Mouse (Mus musculus) frontal cortex, postnatal 10 days (tissue): ENCODE measurements at regions not wholly inside any gene's neighbourhood (a gene's known extent, or its start where the extent isn't known, plus 50 kb on each side); places are given as distances from the start of the nearest gene placed in this dataset.
"Not testable (repeated sequence)": the region's sequence is repeated elsewhere in the genome, so short reads cannot be mapped to it uniquely, and the experiment has no call there.

Experiments
- DNase-seq, 2 experiments: peaks; one replicate each; pipeline ENCODE4 v3.0.0; 2022; ENCODE audit warnings: low spot score in 2 of 2, mixed read lengths in 1 of 2

DNA sequence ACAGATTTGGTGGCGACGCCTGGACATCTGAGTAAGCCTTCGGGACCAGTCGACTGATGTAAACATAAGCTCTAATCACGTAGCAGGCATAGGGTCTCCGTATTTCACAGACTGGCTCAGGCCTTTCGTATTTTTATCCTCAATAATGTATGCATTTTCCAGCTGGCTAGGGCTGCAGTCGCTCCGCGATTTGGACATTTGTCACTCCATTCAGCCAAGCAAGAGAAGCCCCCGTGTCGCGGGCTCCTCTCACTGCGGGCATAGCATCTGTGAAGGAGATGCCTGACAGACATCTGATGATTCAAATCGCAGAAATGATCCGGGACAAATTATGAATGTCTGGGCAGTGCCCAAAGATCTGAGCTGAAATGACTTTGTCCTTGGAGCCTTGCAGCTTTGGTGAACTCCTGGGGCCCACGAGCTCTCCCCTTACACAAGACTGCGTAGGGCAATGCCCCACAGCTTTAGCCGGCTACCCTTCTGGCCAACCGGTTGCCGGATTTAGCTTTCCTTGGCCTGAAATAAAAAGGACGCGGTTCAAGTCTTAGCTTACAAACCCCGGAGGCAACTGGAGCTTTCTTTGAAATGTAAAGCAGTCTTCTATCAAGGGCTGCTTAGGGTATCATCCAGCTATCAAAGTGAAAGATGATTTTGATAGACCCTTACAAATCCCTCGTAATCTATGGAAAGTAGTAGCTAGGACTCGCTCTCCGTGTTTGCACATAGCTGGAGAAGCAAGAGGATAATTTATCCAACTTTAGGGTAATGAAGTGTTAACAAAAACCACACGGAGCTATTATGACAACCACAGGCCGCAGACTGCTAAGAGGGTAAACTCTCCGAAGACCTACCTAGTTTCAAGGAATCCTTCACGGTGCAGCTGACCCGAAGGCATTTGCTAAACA, 270.6 kb downstream of the Etnk1 start:
- no peak for DNase-seq

DNA sequence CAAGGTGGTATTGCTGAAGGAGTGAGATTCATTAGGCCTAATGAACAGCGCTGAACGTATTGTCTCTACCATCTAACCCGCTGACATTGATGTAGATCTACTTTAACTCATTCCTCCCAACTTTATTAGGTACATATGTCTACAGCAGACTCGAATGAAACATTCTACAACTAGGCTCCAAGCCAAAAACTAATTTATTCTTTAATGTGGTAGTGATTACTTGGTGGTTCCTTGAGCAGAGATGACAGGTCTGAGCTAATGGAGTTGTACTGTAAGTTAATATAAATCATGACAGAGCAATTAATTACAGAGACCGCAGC, 271.2 kb downstream of the Etnk1 start:
- DNase-seq = no peak

DNA sequence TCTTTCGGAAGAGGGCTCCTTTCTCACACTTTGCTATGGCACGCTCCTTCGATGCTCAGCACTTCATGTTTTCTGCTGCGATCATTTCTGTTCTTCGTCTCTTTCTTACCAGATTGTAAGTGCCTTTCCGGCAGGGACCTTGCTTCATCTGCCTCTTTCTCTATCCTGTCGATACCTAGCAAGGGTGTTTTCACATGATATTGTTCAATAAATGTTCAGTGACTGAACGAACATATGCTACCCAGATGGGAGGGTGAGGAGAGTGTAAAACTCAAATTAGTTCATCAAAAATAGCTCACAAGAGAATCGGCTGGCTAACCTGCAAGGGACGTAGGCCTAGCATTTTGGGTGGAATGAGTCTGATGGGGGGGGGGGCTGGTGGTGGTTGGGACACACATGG, 272.5 kb downstream of the Etnk1 start:
- no peak for DNase-seq

DNA sequence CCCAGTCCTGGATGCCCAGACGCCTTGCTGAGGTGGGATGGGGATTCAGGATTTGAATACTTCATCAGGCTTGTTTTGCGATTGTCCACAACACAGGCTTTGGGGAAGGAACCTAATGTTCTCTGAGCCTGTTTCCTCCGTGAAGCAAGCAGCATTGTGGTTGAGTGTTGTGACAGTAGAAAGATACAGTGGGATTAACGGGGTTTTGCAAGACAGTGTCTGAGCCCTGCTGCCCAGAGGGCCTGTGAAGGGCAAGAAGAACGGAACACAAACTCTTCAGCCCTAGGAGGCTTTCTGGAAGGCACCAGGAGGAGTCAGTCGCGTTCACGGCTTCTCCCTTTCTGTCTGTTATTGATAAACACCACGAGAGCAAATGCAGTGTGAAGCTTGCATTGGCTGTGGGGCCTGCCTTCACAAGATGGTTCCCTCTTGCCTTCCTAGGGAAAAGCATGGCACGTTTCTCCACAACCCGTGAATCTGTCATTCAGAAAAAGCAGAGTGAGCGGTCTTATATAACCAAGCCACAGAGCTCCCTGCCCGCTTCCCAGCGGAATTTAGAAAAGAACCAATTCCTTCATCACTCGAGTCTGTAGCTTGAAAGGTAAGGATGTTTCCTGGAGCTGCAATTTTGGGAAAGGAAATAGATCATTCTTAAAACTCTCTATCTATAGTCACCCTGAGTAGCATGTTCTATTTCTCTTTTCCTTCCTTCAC, 273.4 kb downstream of the Etnk1 start:
- DNase-seq = no peak

DNA sequence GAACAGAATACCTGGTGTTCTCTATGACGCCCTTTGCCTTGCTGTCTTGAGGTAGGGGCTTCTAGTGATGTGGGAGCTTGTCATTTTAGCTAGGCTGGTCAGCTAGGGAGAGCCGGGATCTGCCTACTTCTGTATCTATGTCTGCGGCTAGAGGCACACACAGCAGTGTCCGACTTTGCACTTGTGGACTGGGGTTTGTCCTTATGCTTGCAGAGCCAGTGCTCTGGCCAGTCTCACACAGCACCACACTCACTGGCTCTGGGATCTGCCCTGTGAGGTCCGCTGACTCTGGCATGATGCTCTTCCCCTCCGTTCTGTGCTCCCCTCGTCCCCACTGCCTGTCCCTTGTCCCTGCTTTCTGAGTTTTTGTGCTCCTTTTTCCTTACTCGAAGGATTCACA, 275.3 kb downstream of the Etnk1 start:
- DNase-seq = no peak

DNA sequence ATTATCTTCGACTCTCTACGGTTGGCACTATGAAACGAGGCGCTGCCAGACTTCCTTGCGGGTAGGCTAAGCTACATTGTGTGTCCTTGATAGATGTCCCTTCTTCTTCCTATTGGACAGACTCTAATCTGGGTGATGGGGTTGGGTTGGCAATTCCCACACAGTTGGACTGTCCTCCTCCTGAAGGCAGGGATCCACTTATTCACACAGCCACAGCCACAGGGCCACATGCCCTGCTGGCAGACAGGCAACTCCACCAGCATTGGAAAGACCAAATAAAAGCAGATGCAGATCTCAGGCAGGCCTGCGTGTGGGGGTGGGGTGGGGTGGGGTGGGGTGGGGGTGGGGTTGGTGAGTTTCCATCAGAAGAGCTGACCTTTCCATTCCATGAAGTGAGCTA, 276.4 kb downstream of the Etnk1 start:
- DNase-seq = no peak

DNA sequence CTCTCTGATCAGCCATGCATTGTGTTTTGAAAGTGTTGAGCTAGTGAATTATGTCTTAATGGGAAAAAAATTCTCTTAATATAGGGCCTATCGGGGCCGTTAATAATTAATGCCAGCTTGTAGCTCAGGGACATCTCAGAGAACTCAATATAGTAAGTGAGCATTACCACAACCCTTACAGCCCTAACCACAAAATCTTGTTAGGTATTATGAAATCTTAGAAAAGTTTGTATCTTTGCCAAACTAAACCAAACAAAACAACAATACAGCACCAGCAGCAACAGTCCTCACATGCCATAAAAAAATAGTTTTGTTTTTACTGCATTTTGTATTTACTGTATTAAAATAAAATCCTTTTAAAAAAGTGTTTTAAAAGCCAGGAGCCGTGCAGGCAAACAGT, 277.8 kb downstream of the Etnk1 start:
- DNase-seq = no peak

DNA sequence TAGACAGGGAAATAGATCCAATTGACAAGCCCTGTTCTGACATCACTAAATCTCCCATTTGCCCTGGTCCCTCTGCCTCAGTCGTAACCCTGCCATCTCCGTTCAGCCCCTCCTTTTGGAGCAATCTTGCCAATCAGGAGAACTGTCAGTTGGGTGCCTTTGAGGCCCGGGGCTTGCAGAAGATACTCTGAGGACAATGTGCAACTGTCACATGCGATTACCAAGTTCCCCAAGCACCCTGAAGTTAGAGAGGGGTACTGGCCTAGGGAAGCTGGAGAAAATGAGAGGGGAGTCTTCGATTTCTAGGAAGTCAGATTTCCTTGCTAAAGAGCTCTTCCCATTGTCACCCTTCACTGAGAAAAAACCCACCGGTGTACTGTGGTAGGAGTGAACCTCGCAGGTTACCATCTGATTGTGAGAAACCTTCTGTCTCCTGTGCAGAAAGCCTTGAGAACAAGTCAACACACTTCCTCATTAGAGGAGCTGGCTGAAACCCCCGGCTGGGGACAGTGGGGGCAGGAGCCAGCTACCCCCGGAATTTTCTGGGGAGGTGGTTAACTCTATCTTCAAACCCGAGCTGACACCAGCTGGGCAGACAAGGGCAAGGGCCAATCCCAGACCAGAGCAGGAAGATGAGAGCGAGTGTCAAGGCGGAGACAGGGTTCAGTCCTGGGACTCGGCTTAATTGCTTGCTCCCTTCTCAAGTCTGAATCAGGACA, 279.0 kb downstream of the Etnk1 start:
- no peak for DNase-seq

DNA sequence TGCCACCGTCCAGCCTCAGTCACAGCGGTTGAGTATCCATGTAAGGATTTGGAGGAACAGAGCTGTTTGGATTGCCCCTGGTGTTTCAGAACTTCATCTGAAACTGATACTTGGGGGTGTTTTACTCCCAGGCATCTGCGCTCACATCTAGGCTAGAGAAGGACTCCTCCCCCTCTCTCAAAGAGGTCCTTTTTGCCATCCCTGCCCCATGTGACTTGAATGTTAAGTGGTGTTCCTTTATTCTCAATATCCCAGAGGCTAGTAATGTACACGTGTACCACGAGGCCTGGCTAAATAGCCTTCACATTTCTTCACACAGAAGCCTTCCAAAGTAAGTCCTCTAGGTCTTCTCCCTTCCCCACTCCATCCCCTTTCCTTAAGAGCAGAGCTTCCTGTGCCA, 280.0 kb downstream of the Etnk1 start:
- DNase-seq = no peak

DNA sequence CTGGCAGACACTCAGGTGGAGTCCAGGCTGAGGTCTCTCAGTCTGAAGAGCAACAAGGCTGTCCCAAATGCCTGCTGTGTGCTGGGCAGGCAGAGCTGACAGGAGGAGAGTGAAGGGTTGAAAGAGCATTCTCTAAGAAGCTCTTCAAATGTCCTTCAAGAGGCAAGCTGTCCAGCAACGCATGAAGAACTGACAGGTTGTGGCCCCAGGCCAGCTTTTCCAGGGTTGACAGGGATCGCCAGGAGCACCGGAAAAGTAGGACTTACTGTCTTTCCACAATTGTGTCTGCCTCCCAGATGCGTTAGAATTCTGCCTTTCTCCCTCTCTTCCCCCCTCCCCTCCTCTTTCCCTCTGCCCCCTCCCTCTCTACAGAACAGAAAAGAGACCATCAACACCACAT, 282.1 kb downstream of the Etnk1 start:
- no peak for DNase-seq

DNA sequence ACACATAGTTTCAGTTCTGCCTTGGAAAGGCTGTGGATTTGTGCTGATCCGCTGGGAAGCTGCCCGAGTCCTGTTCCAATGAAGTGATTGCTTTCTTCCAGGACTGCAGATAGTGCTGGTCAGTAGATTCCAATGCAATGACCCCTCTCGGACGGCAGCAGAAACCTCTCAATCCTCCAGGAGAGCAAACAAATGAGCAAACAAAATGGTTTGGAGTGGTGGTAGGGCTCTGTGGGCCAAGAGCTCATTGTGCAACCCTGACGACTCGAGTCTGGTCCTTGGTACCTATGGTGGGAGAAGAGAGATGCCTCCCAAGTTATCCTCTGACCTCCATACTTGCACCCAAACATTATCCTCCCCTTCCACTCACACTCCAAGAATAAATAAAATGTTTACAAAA, 284.8 kb downstream of the Etnk1 start:
- DNase-seq = no peak

DNA sequence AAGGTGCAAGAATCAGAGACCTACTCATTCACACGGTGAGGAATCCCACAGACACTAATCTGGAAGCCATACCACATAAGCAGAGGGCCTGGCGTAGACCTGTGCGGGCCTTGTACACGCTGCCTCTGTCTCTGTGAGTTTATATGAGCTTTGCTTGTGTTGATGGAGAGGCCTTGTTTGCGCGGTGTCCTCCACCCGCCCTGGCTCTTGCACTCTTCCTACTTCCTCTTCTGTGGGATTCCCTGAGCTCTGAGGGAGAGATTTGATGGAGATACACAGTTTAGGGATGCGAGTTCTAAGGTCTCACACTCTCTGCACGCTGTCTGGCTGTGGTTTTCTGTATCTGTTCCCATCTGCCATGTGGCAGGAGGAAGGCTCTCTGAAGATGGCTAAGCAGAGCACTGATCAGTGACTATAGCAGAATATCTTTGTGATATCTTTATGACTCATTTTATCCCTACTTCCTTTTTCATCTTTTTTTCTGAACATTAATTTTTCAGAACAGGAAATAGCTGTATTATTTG, 287.7 kb downstream of the Etnk1 start:
- DNase-seq = no peak

DNA sequence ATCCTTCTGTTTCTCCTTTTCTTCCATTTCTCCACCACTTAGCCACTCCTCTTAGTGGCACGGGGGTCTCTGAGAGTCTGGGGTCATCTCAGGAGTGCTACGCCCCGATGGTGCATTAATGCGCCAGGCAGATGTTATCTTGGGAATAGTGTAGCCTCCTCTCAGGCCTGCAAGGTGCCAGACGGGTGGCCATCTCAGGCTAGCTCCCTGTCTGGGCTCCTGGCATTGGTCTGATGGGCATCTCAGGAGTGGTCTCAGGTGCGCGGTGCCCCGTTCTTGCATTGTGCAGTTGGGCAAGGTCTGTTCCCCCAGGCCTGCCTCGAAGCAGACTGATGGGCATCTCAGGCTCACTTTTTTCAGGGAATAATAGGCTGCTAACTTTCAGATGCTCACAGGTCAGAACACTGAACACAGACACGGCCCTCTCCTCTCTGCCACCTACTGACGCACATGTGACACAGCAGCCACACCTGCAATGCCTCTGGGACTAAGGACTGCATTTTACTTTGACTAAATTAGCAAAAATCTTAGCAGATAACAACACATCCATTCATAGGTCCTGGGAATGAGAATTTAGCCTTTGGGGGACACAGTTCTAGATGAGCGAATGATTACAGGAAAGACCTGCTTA, 298.0 kb downstream of the Etnk1 start:
- DNase-seq = no peak

DNA sequence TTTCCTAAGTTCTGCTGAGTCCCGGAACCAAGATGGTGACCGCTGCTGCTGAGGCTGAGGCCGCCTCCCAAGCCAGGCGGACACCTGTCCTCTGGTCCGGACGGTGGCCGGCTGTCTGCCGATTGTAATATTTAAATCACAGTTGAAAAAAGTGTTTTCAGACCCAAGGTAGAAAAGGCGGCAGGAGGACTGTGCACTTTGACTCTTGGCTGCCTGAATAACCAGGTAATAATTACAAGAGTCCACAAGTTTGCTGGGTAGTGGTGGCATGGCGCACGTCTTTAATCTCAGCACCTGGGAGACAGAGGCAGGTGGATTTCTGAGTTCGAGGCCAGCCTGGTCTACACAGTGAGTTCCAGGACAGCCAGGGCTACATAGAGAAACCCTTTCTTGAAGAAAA, 305.7 kb downstream of the Etnk1 start:
- DNase-seq = not testable (repeated sequence)

DNA sequence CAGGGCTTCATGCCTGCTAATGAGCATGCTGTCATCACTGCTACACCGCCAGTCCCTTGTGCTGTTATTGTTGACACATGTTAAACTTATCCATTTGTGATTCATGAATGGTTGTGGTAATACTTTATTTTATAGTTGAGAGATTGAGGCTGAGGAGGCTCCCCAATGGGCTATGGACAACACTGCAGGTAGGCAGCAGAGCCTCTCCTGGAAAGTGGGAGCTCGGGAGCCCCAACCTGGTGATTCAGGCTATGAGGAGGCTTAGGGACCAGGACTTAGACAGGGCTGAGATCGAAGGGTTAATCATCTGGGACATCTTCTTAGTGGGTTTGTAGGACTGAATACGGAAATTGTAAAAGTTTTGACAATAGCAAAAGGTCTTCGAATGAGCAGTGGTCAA, 307.4 kb downstream of the Etnk1 start:
- no peak for DNase-seq

DNA sequence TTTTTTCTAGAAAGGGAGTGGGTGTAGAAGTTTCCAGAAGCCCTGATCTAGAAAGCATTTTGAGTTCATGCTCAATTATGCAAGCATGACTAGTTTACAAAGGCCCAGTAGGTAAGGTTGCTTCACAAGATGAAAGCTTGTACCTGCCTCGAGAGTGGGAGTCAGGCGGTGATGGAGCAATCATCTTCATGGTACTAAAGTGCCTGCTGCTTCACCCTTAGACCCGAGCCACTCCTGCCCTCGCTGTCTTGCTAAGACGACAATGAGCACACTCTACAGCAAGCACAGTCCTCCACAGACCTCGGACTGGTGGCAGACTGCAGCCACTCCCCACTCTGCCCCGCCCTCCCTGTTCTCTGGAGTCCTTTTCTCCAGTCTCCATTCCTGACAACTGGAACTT, 308.3 kb downstream of the Etnk1 start:
- DNase-seq = no peak

DNA sequence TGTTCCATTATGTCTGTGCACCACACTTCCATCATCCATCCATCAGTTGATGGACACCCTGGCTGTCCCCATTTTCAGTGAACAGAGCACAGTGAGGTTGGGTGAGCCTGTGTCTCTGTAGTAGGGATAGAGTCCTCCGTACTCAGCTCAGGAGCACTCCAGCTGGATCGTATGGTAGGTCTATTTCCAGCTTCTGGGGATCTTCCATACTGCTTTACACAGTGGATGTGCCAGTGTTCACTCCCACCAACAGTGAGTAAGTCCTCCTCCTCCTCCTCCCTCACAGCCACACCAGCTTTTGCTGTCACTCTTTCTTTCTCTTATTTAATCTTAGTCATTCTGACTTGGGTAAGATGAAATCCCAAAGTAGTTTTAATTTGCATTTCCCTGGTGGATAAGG, 310.4 kb downstream of the Etnk1 start:
- no peak for DNase-seq

DNA sequence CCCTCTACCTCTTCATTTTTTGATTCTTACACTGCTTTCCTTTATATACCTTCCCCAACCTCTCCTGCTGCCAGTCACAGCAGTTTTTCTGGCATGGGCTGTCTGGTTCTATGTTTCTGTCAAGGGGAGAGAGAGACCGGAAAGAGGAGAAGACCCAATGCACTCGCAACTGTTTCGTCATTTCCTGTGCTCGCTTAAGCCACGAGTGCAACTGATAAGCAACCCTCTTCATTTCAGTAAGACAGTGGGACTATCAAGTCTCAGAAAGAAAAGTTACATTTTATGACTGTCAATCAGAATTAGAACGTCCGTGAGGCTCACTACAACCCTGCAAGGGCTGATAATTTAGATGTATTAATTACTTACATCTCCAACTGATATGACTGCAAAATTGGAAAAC, 312.2 kb downstream of the Etnk1 start:
- DNase-seq = no peak

DNA sequence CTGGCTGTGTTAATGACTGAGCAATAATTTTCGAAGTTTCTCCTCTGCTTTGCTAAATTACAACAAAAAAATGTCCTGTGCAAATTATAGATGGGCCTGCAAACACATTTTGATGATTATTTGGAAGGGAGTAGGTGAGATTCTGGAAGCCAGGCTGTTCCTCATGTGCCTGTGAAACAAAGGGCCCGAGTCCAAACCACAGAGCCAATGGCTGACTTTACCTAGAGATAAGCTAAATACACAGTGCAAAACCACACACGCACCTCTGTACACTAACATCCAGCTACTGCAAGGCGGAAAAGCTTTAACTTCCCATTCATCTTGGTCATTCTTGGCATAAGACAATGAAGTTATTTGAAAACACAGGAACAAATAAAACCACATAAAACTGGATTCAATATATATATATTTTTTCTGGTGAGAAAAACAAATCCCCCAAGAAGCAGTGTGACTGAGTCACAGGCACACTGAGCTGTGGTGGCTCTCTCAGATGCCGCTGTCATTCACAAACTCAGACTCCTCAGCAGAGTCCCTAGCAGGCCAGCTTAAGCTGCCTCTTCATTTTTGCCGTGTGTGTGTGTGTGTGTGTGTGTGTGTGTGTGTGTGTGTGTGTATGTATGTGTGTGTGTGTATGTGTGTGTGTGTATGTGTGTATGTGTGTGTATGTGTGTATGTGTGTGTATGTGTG, 312.8 kb downstream of the Etnk1 start:
- no peak for DNase-seq

DNA sequence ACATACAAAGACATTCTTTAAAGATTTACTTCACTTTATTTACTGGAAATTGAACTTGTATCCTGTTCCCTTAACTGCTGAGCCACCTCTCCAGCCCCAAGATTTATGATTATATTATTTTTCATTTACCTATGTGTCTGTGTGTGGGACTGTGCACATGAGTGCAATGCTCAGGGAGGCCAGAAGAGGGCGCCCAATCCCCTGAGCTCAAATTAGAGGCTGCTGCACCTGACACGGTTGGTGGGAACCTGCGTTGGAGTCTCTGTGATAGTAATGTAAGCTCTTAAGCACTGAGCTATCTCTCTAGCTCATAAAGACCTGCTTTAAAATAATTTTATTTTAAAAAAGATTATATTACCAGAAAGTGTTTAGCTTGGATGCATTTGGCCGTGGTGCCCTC, 315.3 kb downstream of the Etnk1 start:
- DNase-seq = no peak

DNA sequence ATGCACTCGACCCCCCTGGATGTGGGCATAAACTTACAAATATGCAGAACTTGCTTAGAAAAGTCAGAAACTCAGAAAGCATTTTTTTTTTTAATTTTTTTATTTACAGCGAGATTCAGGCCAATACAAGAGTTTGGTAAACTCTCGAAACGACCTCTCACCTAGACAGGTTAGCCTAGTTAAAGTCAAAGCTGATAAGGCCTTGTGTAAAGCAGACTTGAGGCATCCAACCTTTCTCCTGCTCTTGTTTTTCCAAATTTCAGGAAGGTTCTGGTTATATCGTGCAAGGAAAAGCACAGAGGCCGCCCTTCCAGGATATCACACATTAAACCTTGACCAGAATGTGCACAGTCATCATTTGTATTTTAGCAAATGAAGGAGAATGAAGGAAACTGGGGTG, 315.8 kb downstream of the Etnk1 start:
- DNase-seq = no peak

DNA sequence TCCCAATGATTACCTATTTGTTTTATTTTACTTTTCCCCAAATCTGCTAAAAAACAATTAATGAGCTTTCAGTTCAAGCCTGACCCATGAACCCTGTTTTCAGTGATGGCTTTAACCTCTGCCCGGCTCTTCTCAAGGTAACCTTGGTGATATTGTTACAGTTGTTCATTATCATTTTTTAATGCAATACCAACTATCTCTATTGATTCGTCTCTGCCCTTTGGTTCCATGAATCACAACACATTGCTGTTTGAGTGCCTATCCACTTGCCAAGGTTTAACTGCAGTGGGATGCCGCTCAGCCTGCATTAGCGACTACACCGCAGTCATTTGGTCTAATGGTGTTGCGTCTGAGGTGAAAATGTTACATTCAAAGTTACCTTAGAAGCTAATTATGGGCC, 317.9 kb downstream of the Etnk1 start:
- no peak for DNase-seq
